Mouse (Mus musculus): Measurements from ENCODE around the gene AC109138.7. TPM values are rescaled to one million over a fixed set of nuclear protein-coding genes. Genes with fewer than 3 reads are reported as not detected.
A peak's percentile ranks its signal among the peaks of the same experiment; 100 is the strongest.

AC109138.7 gene
- polyA plus RNA-seq, 1 experiment from 2014 or later: not detected

DNA sequence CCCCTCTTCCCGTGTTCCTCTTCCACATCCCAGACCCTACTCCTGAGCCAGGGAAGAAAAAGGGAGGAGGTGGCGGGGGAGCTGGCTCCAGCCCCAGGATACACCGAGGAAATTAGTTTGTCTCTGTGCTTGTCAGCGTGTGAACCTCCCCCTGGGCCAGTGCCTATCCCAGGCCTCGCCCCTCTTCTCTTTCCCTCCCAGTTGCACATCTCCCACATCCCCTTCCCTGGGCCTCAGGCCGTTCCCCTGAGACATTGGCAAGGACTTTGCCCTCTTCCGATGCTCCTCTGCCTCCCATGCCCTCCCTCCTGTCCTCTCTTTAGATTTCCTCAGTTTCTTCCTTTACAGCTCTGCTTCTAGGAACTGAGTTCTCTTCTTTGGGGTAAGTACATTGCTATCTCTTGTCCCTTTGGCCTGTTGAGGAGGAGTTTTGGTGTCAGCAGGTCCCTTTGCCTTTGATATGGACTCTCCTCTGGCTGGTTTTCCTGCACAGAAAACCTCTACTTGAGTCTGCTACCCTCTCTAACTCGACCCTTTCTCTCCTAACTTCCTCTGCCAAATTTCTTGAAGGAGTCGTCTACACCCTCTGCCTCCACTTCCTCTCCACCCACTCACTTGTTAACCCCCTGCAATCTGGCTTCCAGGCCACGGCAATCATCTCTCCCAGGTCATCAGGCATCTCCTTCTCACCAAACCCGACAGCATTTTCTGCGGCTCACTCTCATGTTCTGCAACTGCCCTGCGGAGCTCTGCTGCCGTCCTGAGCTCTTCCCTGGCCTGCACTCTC lies 7.0 kb downstream of the AC109138.7 start:
- H3K4me3 ChIP-seq (replicated peaks): no peak overlapping the region
- no peak overlapping the region for H3K27ac ChIP-seq (replicated peaks)
- 43% methylated on average over 14 of the region's 14 CpGs for WGBS
- no peaks in the 10 kb centered on the region for H3K36me3 ChIP-seq
- H3K27me3 ChIP-seq (replicated peaks): peaks cover 23% of the 10 kb centered on the region
- H3K4me1 ChIP-seq: peaks cover 31% of the 10 kb centered on the region
- no peak overlapping the region for H3K9ac ChIP-seq (replicated peaks)
- no peaks in the 10 kb centered on the region for H3K9me3 ChIP-seq (replicated peaks)
- no peak for ATAC-seq (ENCODE audit: low FRiP score)
- no peak overlapping the region for H3K4me2 ChIP-seq

GRCm38 (mm10) chr19:4222165-4222564 lies 8.0 kb downstream of the AC109138.7 start:
- Histone ChIP-seq H3K27ac (replicated peaks) (no peak overlapping the region; the same call in 1 of the 2 replicates), H3K4me2 (no peak overlapping the region), H3K9me3 (replicated peaks) (no peaks in the 10 kb centered on the region), H3K36me3 (no peaks in the 10 kb centered on the region), H3K4me3 (replicated peaks) (no peak overlapping the region), H3K4me1 (peaks cover 26% of the 10 kb centered on the region), H3K27me3 (replicated peaks) (peaks cover 19% of the 10 kb centered on the region), H3K9ac (replicated peaks) (no peak overlapping the region)
- ATAC-seq (ENCODE audit: low FRiP score): peak; percentile 45; the same call in 1 of the 2 replicates
- WGBS: 74% methylated on average over 11 of the region's 11 CpGs

DNA sequence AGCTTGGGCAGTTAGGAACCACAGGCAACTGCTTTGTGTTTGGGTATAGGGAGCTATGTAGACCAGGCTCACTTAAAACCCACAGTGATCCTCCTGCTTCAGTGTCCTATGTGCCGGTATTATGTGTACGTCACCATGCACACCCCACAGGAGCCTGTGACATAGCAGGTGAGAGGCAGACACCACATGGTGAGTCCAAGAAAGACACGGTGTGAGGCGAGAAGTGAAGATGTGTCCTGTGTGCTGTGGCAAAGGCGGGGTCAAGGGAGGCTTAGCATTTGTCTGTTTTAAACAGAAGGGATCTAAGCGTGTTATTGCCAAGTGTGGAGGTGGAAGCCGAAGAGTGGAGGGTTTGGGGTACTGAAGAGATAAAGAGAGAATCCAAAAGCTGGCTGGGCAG lies 12.6 kb downstream of the AC109138.7 start:
- Histone ChIP-seq H3K9me3 (replicated peaks) (no peaks in the 10 kb centered on the region), H3K36me3 (no peaks in the 10 kb centered on the region), H3K4me3 (replicated peaks) (no peak overlapping the region), H3K4me2 (no peak overlapping the region), H3K4me1 (peaks cover 12% of the 10 kb centered on the region), H3K27ac (replicated peaks) (no peak overlapping the region), H3K9ac (replicated peaks) (no peak overlapping the region), H3K27me3 (replicated peaks) (peaks cover 24% of the 10 kb centered on the region)
- 92% methylated on average over 7 of the region's 7 CpGs for WGBS
- no peak for ATAC-seq (ENCODE audit: low FRiP score)

DNA sequence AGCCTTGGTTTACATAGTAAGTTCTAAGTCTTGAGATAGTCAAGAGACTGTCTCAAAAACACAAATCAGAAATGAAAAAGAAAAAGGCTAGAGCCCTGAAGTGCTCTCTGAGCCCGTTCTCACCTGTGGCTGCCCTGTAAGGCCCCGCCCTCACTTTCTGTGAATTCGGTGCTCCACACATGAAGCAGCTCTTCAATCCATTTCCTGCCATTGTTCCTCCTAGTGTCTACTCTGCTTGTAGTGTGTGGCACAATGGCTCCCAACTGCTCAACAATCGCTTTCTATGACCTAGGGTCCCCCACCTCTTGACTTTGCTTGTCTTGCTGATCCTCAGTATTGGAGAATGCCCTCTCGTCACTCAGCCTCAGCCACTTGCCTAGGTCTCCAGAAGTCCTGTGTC lies 13.3 kb downstream of the AC109138.7 start:
- Histone ChIP-seq H3K36me3 (no peaks in the 10 kb centered on the region), H3K4me3 (replicated peaks) (no peak overlapping the region), H3K4me1 (peaks cover 9% of the 10 kb centered on the region), H3K9me3 (replicated peaks) (no peaks in the 10 kb centered on the region), H3K4me2 (no peak overlapping the region), H3K27me3 (replicated peaks) (peaks cover 24% of the 10 kb centered on the region), H3K27ac (replicated peaks) (no peak overlapping the region), H3K9ac (replicated peaks) (no peak overlapping the region)
- ATAC-seq (ENCODE audit: low FRiP score): no peak
- 71% methylated on average over 5 of the region's 5 CpGs for WGBS

DNA sequence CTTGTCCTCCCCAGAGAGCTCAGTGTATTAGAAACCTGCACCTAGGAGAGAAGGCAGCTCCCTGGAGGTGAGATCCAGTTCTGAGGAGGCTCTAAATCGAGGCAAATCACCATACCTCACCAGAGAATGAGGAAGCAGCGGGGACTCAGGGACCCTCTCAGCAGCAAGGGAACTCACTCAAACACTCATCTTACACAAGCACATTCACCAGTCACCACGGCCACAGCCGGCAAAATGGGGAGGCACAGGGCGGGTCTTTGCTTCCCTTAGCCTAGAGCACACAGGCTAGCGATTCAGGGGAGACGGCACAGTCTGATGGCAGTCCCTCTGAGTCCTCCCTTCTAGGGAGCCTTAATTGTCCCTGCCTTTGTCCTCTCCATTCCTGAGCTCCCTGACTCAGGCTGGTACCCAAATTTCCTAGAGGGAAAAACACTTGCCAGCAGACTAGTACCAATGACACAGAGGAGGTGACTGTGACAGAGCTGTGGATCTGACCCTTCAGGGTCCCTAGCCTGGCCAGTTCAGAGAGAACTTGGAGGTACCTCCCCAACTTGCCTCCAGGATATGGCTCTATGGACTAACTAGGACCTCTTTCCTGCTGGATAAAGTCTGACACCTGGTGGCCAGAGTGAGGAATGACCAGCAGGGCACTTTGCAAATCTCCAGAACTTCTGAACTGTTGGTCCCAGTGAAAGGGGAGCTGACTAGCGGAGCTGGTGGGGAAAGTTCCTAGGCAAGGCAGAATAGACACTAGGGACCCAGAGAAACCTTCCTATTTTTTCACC lies 13.9 kb downstream of the AC109138.7 start:
- H3K4me3 ChIP-seq (replicated peaks): no peak overlapping the region
- no peak for ATAC-seq (ENCODE audit: low FRiP score)
- no peaks in the 10 kb centered on the region for H3K9me3 ChIP-seq (replicated peaks)
- peaks cover 13% of the 10 kb centered on the region for H3K4me1 ChIP-seq
- H3K9ac ChIP-seq (replicated peaks): no peak overlapping the region
- H3K27me3 ChIP-seq (replicated peaks): peaks cover 24% of the 10 kb centered on the region
- 25% methylated on average over 8 of the region's 8 CpGs for WGBS
- no peak overlapping the region for H3K27ac ChIP-seq (replicated peaks)
- no peaks in the 10 kb centered on the region for H3K36me3 ChIP-seq
- H3K4me2 ChIP-seq: no peak overlapping the region

GRCm38 (mm10) chr19:4228891-4229290 lies 14.7 kb downstream of the AC109138.7 start:
- no peak for ATAC-seq (ENCODE audit: low FRiP score)
- no peaks in the 10 kb centered on the region for H3K9me3 ChIP-seq (replicated peaks)
- no peaks in the 10 kb centered on the region for H3K36me3 ChIP-seq
- H3K4me1 ChIP-seq: peaks cover 13% of the 10 kb centered on the region
- H3K4me3 ChIP-seq (replicated peaks): no peak overlapping the region
- 74% methylated on average over 4 of the region's 4 CpGs for WGBS
- H3K27me3 ChIP-seq (replicated peaks): peaks cover 24% of the 10 kb centered on the region
- H3K4me2 ChIP-seq: no peak overlapping the region
- H3K9ac ChIP-seq (replicated peaks): no peak overlapping the region
- no peak overlapping the region for H3K27ac ChIP-seq (replicated peaks)

DNA sequence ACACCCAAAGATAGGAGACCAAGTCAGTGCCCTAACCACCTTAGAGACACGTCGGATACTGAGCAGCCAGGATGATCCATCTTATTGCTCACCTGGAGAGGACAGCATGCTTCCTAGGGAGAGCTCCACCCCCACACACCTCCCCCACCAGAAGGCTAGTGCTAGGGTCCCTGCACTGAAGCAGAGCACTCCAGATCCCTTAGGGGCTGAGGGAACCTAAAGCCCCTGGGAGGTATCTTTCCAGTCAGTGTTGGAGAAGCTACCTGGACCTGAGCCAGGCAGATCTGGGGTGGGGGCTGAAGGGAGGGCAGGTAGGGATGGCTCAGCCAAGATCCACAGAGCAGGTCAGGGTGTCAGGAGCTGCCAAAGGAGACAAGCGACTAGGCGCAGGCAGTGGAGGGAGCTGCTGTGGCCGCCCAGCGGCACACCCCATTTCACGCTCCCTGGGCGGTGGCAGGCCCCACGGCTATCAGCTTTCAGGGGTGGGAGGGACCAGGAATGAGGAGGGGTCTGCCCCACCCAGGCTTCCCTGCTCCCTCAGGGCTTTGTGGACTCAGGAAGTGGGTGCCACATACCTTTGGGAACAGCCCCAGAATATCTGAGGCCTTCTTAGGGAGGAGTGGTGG lies 15.4 kb downstream of the AC109138.7 start:
- Histone ChIP-seq H3K27ac (replicated peaks) (no peak overlapping the region), H3K27me3 (replicated peaks) (peaks cover 24% of the 10 kb centered on the region), H3K4me3 (replicated peaks) (no peak overlapping the region), H3K9me3 (replicated peaks) (no peaks in the 10 kb centered on the region), H3K9ac (replicated peaks) (no peak overlapping the region), H3K36me3 (no peaks in the 10 kb centered on the region), H3K4me2 (no peak overlapping the region), H3K4me1 (peaks cover 13% of the 10 kb centered on the region)
- no peak for ATAC-seq (ENCODE audit: low FRiP score)
- 33% methylated on average over 9 of the region's 9 CpGs for WGBS

- Histone ChIP-seq H3K27ac (replicated peaks) (no peak overlapping the region), H3K9me3 (replicated peaks) (no peaks in the 10 kb centered on the region), H3K9ac (replicated peaks) (no peak overlapping the region), H3K27me3 (replicated peaks) (peaks cover 24% of the 10 kb centered on the region), H3K36me3 (no peaks in the 10 kb centered on the region), H3K4me2 (no peak overlapping the region), H3K4me3 (replicated peaks) (no peak overlapping the region), H3K4me1 (peaks cover 13% of the 10 kb centered on the region)
- WGBS: 67% methylated on average over 8 of the region's 8 CpGs
- ATAC-seq (ENCODE audit: low FRiP score): no peak
Measured at GRCm38 (mm10) chr19:4230415-4230814, 16.3 kb downstream of the AC109138.7 start.

GRCm38 (mm10) chr19:4231253-4232185 lies 17.4 kb downstream of the AC109138.7 start, which contains the start of gene Pold4:
TSS of gene Pold4 (plus strand) at chr19:4231899.
- ATAC-seq (ENCODE audit: low FRiP score): peak; percentile 90

GRCm38 (mm10) chr19:4232186-4232572 lies 18.0 kb downstream of the AC109138.7 start:
- peaks cover 18% of the 10 kb centered on the region for H3K27me3 ChIP-seq (replicated peaks)
- WGBS: 38% methylated on average over 2 of the region's 2 CpGs
- peaks cover 13% of the 10 kb centered on the region for H3K4me1 ChIP-seq
- H3K9me3 ChIP-seq (replicated peaks): no peaks in the 10 kb centered on the region
- H3K4me2 ChIP-seq: peak overlapping the region; percentile 79
- H3K9ac ChIP-seq (replicated peaks): peak overlapping the region; percentile 63
- ATAC-seq (ENCODE audit: low FRiP score): peak; percentile 25; the same call in 1 of the 2 replicates
- H3K4me3 ChIP-seq (replicated peaks): peak overlapping the region; percentile 51
- H3K27ac ChIP-seq (replicated peaks): peak overlapping the region; percentile 82
- no peaks in the 10 kb centered on the region for H3K36me3 ChIP-seq

More at GRCm38 (mm10) chr19:4231253-4232185, 17.4 kb downstream of the AC109138.7 start, which contains the start of gene Pold4:
- Histone ChIP-seq H3K36me3 (no peaks in the 10 kb centered on the region), H3K27ac (replicated peaks) (peak within 1 kb of the TSS; percentile 82), H3K4me2 (peak within 1 kb of the TSS; percentile 79), H3K4me1 (peaks cover 13% of the 10 kb centered on the region), H3K27me3 (replicated peaks) (peaks cover 24% of the 10 kb centered on the region), H3K4me3 (replicated peaks) (peak within 1 kb of the TSS; percentile 51), H3K9ac (replicated peaks) (peak within 1 kb of the TSS; percentile 63), H3K9me3 (replicated peaks) (no peaks in the 10 kb centered on the region)
- WGBS: 10% methylated on average over 26 of the region's 26 CpGs
